Mouse (Mus musculus): Measurements from ENCODE around the gene Calm2.

DNA sequence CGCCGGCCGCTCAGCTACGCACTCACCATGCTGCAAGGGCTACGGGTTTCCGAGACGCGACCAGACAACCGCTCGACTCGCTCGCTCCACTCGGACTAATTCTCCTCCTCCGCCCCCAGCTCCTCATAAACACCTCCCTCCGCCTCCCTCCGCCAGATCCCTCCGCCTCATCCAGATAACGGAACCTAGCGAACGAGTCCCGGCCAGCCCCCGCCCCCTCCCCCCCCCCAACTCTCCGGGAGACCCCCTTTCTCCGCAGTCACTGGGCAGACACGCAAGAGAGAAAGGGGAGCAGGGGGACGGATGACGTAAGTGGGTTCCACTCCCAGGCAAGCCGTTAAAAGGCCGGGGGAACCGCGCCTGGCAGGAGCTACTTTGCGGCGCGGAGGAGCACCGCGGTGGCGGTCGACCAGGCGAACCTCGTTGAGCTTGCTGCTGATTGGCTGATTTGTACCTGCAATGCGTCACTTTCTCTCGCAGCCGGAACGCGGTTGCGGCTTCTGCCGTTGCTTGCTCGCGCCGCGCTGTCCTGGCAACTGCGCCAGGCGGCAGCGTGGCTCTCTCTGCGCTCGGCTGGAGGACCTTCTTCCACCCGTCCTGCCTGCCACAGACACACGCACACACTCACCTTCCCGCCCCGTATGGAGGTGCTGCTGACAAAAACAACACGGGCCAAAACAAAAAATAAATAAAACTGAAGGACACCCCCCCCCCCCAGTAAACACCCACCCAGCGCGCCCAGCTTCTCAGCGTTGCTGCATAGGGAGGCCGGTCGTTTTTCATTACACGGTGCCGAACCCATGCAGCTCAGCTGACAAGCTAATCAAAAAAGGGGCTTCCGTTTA is at the start of gene Calm2:
- TF ChIP-seq CTCF (IDR thresholded peaks at IDR 0.05; ENCODE audit: borderline replicate concordance, insufficient read depth, low read length): no peak
- peak; percentile 100 for TF ChIP-seq POLR2A (IDR thresholded peaks at IDR 0.05; ENCODE audit: low read depth, low read length)
